Mouse (Mus musculus) T-helper 1 cell (primary cell): ENCODE measurements around the gene Dhrs7c.

Experiments used
- in situ Hi-C: fragments of 300-600 bp; cut with MboI, MseI; formaldehyde crosslinking; loops from one replicate; pipeline ENCODE4 v1.15.1; 2025; ENCODE audit warnings: high pct_unique_total_duplicates

Gene Dhrs7c

DNA sequence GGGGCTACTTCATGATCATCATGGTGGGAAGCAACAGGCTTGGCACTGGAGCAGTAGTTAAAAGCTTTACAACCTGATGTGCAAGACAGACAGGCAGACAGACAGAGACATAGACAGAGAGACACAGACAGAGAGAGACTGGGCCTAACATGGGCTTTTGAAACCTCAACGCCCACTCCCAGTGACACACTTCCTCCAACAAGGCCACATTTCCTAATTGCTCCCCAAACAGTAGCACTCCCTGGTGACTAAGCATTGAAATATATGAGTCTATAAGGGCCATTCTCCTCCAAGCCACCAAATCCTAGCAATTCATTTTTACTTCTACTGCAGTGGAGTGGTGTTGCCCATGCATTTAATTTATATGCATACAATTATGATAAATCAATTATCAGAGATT lies 41.8 kb downstream of the Dhrs7c start:
- in situ Hi-C loops = loop anchor here (10.0 kb wide), 1 partner anchor 325 kb away; no protein-coding TSS in a partner anchor

DNA sequence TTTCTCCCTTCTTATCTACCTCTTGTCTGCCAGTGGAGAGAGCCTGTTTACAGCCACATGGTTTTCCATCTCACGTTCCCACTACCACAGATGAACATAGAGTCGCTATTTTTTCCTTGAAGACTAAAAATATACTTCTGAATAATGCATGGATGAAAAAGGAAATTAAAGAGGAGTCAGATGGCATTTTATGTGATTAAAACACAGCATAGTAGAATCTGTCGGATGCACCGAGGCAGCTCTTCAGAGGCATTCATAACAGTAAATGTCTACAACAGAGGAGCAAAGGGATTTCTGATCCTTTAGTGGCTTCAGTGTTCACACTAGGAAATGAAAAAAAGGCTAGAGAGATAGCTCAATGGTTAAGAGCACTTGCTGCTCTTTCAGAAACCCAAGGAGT lies 47.2 kb downstream of the Dhrs7c start:
- in situ Hi-C loops = no loop called here

DNA sequence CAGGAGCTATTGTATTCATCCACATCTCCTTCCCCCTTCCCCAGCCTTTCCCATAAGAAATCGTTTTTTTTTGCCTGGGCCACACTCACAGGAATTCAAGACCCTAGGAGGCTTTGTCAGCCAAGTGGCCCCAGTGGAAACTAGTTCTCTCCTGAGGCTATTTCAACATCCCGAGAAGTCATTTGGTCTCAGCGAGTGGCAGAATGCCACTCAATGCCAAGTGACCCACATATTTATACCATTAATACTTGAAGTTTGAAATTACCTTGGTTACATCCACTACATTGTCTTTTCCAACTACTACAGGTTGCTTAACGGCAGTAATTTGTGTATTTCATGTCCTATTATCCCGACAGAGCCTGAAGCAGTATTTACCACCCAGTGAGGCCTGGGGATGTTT lies 53.8 kb downstream of the Dhrs7c start:
- in situ Hi-C loops = no loop called here

DNA sequence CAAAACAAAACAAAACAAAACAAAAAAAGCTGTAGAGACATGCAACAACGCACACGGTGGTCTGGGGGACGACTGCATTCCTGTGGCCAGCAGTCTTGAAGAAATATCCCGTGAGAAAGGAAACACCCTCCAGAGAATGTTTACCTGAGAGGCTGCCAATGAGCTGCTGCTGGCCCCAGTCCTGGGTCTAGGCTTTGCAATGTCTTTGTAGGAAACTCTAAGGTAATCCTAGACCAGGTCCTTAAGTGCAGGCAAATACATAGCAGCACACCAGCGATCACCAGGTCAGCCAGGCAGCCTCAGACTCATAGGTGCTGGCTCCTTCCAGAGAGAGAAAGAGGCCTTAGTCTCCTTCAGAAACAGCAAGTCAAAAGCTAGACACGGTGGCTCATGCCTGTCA lies 56.0 kb downstream of the Dhrs7c start:
- in situ Hi-C loops = no loop called here

DNA sequence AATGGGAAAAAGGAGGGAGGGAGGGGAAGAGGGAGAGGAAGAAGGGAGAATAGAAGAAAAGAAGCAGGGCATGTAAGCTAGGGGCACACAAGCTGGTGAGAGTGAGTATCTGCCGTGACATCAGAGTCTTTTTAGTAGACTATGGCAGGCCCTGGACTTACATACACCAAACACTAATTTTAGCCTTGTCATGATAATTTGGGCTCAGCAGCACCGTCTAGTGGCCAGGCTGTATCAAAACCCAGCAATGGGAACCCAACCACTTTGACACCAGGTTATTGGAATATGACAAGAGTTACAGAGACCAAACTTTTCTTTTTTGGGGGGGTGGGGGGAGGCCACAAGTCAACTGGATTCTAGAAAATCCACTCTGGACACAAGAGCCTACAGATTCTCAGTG lies 57.0 kb downstream of the Dhrs7c start:
- in situ Hi-C loops = no loop called here

DNA sequence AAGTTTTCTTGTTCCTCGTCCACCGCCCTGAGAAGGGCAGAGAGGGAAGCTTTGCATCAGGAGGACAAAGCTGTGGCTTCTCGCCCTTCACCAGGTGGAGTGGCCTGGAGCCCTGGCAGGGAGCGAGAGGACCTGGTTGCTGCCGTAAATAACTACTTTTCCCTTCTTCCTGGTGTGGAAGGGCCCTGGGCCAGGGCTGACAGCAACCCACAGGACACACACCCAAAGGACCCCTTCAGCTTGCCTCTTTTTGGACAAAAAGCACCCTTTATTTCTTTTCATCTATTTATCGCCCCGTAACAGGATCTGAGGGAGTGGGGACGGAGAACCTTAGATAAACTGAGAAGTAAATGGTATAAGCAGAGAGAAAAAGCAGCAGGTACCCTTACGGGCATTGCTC lies 60.5 kb downstream of the Dhrs7c start:
- in situ Hi-C loops = no loop called here

DNA sequence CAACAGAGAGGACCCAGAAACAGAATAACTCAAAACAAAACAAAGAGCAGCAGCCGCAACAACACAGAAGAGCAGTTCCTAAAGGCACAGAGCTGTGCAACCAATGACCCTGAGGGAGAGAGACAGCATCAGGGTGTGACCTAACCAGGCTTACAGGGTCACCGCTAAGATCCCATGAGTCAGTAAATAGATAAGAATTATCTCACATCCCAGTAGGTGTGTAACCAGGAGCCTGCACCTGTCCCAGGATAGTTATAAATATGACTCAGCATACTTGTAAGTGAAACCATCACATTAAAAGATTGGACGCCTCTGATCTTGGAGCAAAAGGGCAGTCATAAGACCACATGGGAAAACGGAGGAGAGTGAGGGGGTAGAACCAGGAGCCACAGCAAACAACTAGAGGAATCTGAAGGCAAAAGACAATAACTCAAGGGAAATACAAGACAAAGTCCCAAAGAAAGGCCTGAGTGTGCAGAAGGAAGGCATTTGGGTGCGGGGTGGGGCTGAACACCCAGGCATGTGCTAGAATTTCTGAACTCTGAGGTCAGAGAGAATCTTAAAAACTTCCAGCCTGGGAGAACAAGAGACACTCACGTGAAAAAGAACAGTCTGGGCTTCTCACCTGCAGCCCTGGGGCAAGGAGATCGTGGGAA lies 62.9 kb downstream of the Dhrs7c start:
- in situ Hi-C loops = no loop called here

DNA sequence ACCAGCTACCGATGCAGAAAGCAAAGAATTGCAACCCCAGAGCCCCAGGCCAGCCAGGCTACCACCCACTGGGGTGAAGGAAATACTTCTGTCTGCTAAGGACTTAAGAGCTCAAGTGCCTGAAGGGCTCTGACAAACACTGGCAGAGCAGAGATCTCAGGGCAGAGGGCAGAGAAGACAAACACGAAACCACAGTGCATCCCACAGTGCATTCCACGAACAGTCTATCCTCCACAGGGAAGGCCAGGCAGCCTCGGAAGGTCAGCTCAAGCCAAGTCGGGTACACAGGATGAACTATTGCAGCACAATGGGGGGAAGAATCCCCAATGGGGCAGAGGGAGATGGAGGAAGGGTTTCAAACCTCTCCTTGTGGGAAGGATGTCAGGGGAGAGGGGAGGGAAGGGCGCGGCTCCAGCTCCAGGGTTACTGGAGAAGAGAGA lies 63.4 kb downstream of the Dhrs7c start:
- in situ Hi-C loops = no loop called here

DNA sequence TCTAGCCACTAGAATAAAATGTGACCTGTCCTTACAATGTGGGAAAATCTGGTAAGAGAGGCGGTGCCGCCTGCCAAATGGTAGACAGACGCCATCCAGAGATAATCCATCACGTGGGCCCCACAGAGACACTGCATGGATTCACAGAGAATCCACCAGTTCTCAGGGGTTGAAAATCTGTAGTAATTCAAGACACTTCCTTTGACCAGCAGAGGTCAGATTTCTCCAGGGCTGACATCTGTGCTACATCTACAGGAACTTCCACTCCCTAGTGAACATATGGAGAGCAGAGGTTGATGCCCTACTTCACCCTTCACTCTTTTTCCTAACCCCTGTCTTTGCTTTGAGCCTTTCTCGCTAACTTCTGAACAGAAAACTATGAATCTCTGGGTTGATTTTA lies 67.1 kb downstream of the Dhrs7c start:
- in situ Hi-C loops = no loop called here
